Mouse (Mus musculus): ENCODE results near the gene Ints7. TPM values are rescaled to one million over a fixed set of nuclear protein-coding genes. Genes with fewer than 3 reads are reported as not detected.

Gene Ints7
- total and polyA plus RNA-seq, 2 experiments: 9.5 to 10.9 TPM

DNA sequence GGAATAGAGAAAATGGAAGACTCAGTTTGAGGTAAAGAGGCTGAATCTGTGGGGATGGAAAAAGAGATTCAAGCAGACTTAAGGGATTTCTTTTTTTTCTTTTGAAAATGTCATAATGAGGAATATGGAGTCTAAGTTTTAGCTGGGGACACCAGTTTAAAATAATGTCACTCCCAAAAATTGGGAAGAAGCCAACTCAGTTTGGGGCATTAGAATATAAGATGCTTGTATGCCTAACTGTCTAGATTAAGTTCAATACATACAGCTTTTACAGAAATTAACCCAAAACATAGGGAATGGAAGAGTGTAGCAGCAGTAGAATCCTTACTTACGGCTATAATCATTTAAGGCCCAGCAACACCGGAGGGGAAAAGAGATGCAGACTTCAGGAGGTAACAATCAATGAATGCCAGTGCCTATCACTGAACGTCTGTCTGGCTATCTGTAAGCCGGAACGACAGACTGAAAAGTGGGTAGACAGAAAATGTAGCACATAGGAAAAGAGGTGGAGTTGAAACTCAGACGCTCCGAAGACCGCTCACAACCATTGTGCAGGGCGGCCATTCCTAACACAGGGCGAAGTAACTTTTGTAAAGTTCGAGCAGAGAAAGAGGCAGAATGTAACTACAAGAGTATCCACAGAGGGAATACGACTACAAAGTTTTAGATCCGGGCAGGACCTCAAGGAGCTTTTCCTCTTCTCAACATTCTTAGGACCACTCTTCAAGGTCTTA lies 1.4 kb upstream of the Ints7 start:
- Histone ChIP-seq H3K79me2 (ENCODE audit: control insufficient read depth, insufficient read depth, low read length) (peaks cover 13% of the 10 kb centered on the region; the same call in 1 of the 2 replicates), H3K4me3 (ENCODE audit: insufficient read depth, low read depth, low read length) (peak overlapping the region; percentile 78; the same call in 1 of the 2 replicates), H3K9ac (ENCODE audit: low read depth, low read length) (no peak overlapping the region), H3K4me1 (ENCODE audit: control insufficient read depth, insufficient read depth, low read length) (peaks cover 8% of the 10 kb centered on the region), H3K36me3 (ENCODE audit: control insufficient read depth, insufficient read depth, low read length) (no peaks in the 10 kb centered on the region), H3K27ac (replicated peaks; ENCODE audit: insufficient read depth, low read depth, low read length) (no peak overlapping the region), H3K27me3 (ENCODE audit: control insufficient read depth, insufficient read depth, low read length) (no peaks in the 10 kb centered on the region)
- no peak for DNase-seq (ENCODE audit: extremely low read depth, low read depth, low spot score)
- no peak for TF ChIP-seq POLR2A (IDR thresholded peaks at IDR 0.05; ENCODE audit: extremely low read depth, insufficient read depth, low read length)
- TF ChIP-seq CTCF (IDR thresholded peaks at IDR 0.05; ENCODE audit: low read depth, low read length): no peak
- 10% methylated on average over 13 of the region's 13 CpGs for WGBS

DNA sequence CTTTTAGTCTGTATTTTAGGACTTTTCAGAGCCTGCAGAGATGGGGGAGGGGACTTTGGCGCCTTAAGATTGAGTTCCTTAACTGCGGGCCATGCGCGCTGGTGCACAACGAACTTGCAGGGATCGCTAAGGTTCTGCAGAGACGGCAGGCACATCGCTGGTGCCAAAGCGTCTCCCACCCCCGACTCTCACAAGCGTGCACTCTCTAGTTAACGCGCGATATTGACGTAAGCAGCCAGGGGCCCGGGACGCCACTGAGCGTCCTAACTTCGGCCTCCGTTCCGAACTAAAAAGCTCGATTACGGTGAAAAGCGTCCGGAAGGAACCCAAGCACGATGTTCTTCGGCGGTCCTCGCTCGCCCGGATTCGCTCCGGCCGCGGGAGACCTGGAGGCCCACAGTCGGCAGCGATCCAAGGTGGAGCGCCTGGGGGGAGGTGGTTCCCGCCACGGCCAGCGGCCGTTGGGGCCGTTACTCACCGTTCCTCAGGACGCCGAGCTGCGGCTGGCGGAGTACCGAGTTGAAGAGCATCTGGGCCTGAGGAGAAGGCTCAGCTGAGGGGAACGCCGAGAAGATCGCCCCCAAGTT lies 472 bp upstream of the Ints7 start:
- no peak for TF ChIP-seq POLR2A (IDR thresholded peaks at IDR 0.05; ENCODE audit: extremely low read depth, insufficient read depth, low read length)
- no peak for TF ChIP-seq CTCF (IDR thresholded peaks at IDR 0.05; ENCODE audit: low read depth, low read length)
- H3K27ac ChIP-seq (replicated peaks; ENCODE audit: insufficient read depth, low read depth, low read length): no peak overlapping the region
- WGBS: under 1% methylated on average over 51 of the region's 52 CpGs
- peaks cover 8% of the 10 kb centered on the region for H3K4me1 ChIP-seq (ENCODE audit: control insufficient read depth, insufficient read depth, low read length)
- peak overlapping the region; percentile 35 for H3K9ac ChIP-seq (ENCODE audit: low read depth, low read length)
- no peaks in the 10 kb centered on the region for H3K36me3 ChIP-seq (ENCODE audit: control insufficient read depth, insufficient read depth, low read length)
- peak overlapping the region; percentile 78 for H3K4me3 ChIP-seq (ENCODE audit: insufficient read depth, low read depth, low read length)
- no peak for DNase-seq (ENCODE audit: extremely low read depth, low read depth, low spot score)
- no peaks in the 10 kb centered on the region for H3K27me3 ChIP-seq (ENCODE audit: control insufficient read depth, insufficient read depth, low read length)
- H3K79me2 ChIP-seq (ENCODE audit: control insufficient read depth, insufficient read depth, low read length): peaks cover 18% of the 10 kb centered on the region; the same call in 1 of the 2 replicates

- no peaks in the 10 kb centered on the region for H3K27me3 ChIP-seq (ENCODE audit: control insufficient read depth, insufficient read depth, low read length)
- H3K27ac ChIP-seq (replicated peaks; ENCODE audit: insufficient read depth, low read depth, low read length): no peak overlapping the region
- peaks cover 20% of the 10 kb centered on the region; the same call in 1 of the 2 replicates for H3K79me2 ChIP-seq (ENCODE audit: control insufficient read depth, insufficient read depth, low read length)
- peaks cover 10% of the 10 kb centered on the region for H3K4me1 ChIP-seq (ENCODE audit: control insufficient read depth, insufficient read depth, low read length)
- H3K36me3 ChIP-seq (ENCODE audit: control insufficient read depth, insufficient read depth, low read length): peaks cover 5% of the 10 kb centered on the region; the same call in 1 of the 2 replicates
- no peak overlapping the region for H3K4me3 ChIP-seq (ENCODE audit: insufficient read depth, low read depth, low read length)
- H3K9ac ChIP-seq (ENCODE audit: low read depth, low read length): no peak overlapping the region
- DNase-seq (ENCODE audit: extremely low read depth, low read depth, low spot score): no peak
- TF ChIP-seq CTCF (IDR thresholded peaks at IDR 0.05; ENCODE audit: low read depth, low read length) (no peak), POLR2A (IDR thresholded peaks at IDR 0.05; ENCODE audit: extremely low read depth, insufficient read depth, low read length) (no peak)
- WGBS: 90% methylated on average over 3 of the region's 3 CpGs
Measured at GRCm38 (mm10) chr1:191579524-191579923, 4.1 kb downstream of the Ints7 start.

DNA sequence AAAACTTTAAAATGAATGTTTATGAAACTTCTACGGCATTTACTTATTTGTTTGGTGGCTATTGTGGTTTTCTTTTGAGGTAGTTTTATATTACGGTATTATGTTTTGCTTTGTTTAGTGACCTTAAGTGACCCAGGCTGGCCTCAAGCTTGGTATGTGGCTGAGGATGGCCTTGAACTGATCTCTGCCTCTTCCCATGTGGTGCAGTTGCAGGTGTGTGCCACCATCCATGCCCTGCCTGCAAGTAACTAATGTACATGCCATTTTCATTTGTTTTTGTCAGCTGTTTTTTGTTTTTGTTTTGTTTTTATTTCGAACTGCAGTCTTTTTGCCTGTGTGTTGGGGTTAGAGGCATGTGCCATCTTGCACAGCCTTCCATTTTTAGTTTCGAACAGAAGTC lies 6.2 kb downstream of the Ints7 start:
- Histone ChIP-seq H3K27ac (replicated peaks; ENCODE audit: insufficient read depth, low read depth, low read length) (no peak overlapping the region), H3K9ac (ENCODE audit: low read depth, low read length) (no peak overlapping the region), H3K36me3 (ENCODE audit: control insufficient read depth, insufficient read depth, low read length) (peaks cover 8% of the 10 kb centered on the region), H3K4me3 (ENCODE audit: insufficient read depth, low read depth, low read length) (no peak overlapping the region), H3K27me3 (ENCODE audit: control insufficient read depth, insufficient read depth, low read length) (no peaks in the 10 kb centered on the region), H3K79me2 (ENCODE audit: control insufficient read depth, insufficient read depth, low read length) (peaks cover 19% of the 10 kb centered on the region; the same call in 1 of the 2 replicates), H3K4me1 (ENCODE audit: control insufficient read depth, insufficient read depth, low read length) (peaks cover 8% of the 10 kb centered on the region)
- DNase-seq (ENCODE audit: extremely low read depth, low read depth, low spot score): peak; percentile 51
- TF ChIP-seq CTCF (IDR thresholded peaks at IDR 0.05; ENCODE audit: low read depth, low read length) (no peak), POLR2A (IDR thresholded peaks at IDR 0.05; ENCODE audit: extremely low read depth, insufficient read depth, low read length) (no peak)
- WGBS: 76% methylated on average over 4 of the region's 4 CpGs

DNA sequence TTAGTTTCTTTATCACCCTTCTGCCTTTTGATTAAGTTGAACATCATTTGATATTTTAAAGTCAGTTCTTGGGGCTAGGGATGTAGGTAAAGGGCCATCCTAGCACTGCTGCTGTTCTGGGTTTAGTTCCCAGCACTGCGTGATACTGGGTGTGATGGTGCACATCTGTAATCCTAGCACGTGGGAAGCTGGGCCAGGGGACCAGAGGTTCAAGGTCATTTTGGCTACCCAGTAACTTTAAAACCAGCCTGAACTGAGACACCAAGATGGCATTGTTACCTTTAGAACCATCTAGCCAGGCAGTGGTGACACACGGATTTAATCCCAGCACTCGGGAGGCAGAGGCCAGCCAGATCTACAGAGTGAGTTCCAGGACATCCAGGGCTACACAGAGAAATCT lies 8.4 kb downstream of the Ints7 start:
- peak overlapping the region; percentile 21 for H3K27ac ChIP-seq (replicated peaks; ENCODE audit: insufficient read depth, low read depth, low read length)
- H3K27me3 ChIP-seq (ENCODE audit: control insufficient read depth, insufficient read depth, low read length): no peaks in the 10 kb centered on the region
- TF ChIP-seq CTCF (IDR thresholded peaks at IDR 0.05; ENCODE audit: low read depth, low read length): no peak
- TF ChIP-seq POLR2A (IDR thresholded peaks at IDR 0.05; ENCODE audit: extremely low read depth, insufficient read depth, low read length): no peak
- peaks cover 13% of the 10 kb centered on the region for H3K36me3 ChIP-seq (ENCODE audit: control insufficient read depth, insufficient read depth, low read length)
- peaks cover 14% of the 10 kb centered on the region for H3K4me1 ChIP-seq (ENCODE audit: control insufficient read depth, insufficient read depth, low read length)
- H3K79me2 ChIP-seq (ENCODE audit: control insufficient read depth, insufficient read depth, low read length): peaks cover 7% of the 10 kb centered on the region; the same call in 1 of the 2 replicates
- WGBS: 33% methylated on average over 4 of the region's 4 CpGs
- no peak overlapping the region for H3K4me3 ChIP-seq (ENCODE audit: insufficient read depth, low read depth, low read length)
- DNase-seq (ENCODE audit: extremely low read depth, low read depth, low spot score): peak; percentile 64
- no peak overlapping the region for H3K9ac ChIP-seq (ENCODE audit: low read depth, low read length)

Measured in liver, adult 2 months (tissue).